Mouse (Mus musculus) limb, embryonic 10.5 days (tissue): ENCODE data around the gene Mroh2b. TPM values are rescaled to one million over a fixed set of nuclear protein-coding genes. Genes with fewer than 3 reads are reported as not detected.

ENCODE experiments used
- DNase-seq: peaks from one replicate; pipeline ENCODE4 v3.0.0-alpha.2; 2017; ENCODE audit warnings: low spot score
- H3K27ac ChIP-seq: fragments of 300-500 bp; sonication (generic); 2 replicates; pipeline ENCODE4 v1.5.1; 2016; ENCODE audit warnings: mild to moderate bottlenecking
- H3K27me3 ChIP-seq: fragments of 300-500 bp; sonication (generic); 2 replicates; pipeline ENCODE4 v1.6.1; 2016; ENCODE audit warnings: low read depth, mild to moderate bottlenecking; ENCODE audit not compliant: poor library complexity, severe bottlenecking
- H3K36me3 ChIP-seq: fragments of 300-500 bp; sonication (generic); 2 replicates; pipeline ENCODE4 v1.6.1; 2016; ENCODE audit warnings: mild to moderate bottlenecking, moderate library complexity
- H3K4me1 ChIP-seq: fragments of 300-500 bp; sonication (generic); 2 replicates; pipeline ENCODE4 v1.6.1; 2016
- H3K4me3 ChIP-seq: fragments of 300-500 bp; sonication (generic); 2 replicates; pipeline ENCODE4 v1.5.1; 2016; ENCODE audit warnings: mild to moderate bottlenecking, moderate library complexity
- H3K9me3 ChIP-seq: fragments of 300-500 bp; sonication (generic); replicated peaks from 2 replicates; pipeline ENCODE4 v1.6.1; 2016; ENCODE audit warnings: mild to moderate bottlenecking
- WGBS: fragments of 180-500 bp; shearing (Covaris S2); methylation state at CpG from one replicate; pipeline ENCODE4 v1.1.7; 2016; 5-methylcytosine and 5-hydroxymethylcytosine counted together
- polyA plus RNA-seq: library from polyadenylated mRNA; unstranded; fragments of >200 nt; fragmentation: Nextera tagmentation; extraction: Ambion mirVana; gene quantifications from 2 replicates; pipeline ENCODE4 v1.2.1, GENCODE M21; 2016

Mroh2b gene
- polyA plus RNA-seq: not detected in 2 replicates

GRCm38 (mm10) chr15:4898437-4898836 is at the start of gene Mroh2b:
Mroh2b (plus strand) TSS chr15:4898737.
- DNase-seq: no peak
- no peaks in the 10 kb centered on the region for H3K27me3 ChIP-seq
- no peaks in the 10 kb centered on the region for H3K36me3 ChIP-seq
- H3K27ac ChIP-seq: no peak within 1 kb of the TSS
- no peak within 1 kb of the TSS for H3K4me3 ChIP-seq
- no peaks in the 10 kb centered on the region for H3K4me1 ChIP-seq
- no peaks in the 10 kb centered on the region for H3K9me3 ChIP-seq
- 95% methylated on average over 1 of the region's 1 CpGs for WGBS

GRCm38 (mm10) chr15:4850015-4850414 is 48.5 kb upstream of the Mroh2b start:
- Histone ChIP-seq H3K27me3 (no peaks in the 10 kb centered on the region), H3K36me3 (no peaks in the 10 kb centered on the region), H3K4me3 (no peak overlapping the region), H3K9me3 (no peaks in the 10 kb centered on the region), H3K4me1 (no peaks in the 10 kb centered on the region), H3K27ac (no peak overlapping the region)
- DNase-seq: no peak
- WGBS: 89% methylated on average over 1 of the region's 1 CpGs

GRCm38 (mm10) chr15:4894962-4895361 is 3.6 kb upstream of the Mroh2b start:
- no peak overlapping the region for H3K4me3 ChIP-seq
- 67% methylated on average over 3 of the region's 3 CpGs for WGBS
- DNase-seq: no peak
- H3K27ac ChIP-seq: no peak overlapping the region
- no peaks in the 10 kb centered on the region for H3K9me3 ChIP-seq
- H3K36me3 ChIP-seq: no peaks in the 10 kb centered on the region
- no peaks in the 10 kb centered on the region for H3K4me1 ChIP-seq
- H3K27me3 ChIP-seq: no peaks in the 10 kb centered on the region

GRCm38 (mm10) chr15:4934731-4935130 is 36.2 kb downstream of the Mroh2b start:
- DNase-seq: no peak
- WGBS: 90% methylated on average over 8 of the region's 8 CpGs
- Histone ChIP-seq H3K9me3 (no peaks in the 10 kb centered on the region), H3K36me3 (no peaks in the 10 kb centered on the region), H3K27ac (no peak overlapping the region), H3K4me1 (peaks cover 9% of the 10 kb centered on the region), H3K27me3 (no peaks in the 10 kb centered on the region), H3K4me3 (no peak overlapping the region)

GRCm38 (mm10) chr15:4973355-4973754 is 74.8 kb downstream of the Mroh2b start:
- no peaks in the 10 kb centered on the region for H3K4me1 ChIP-seq
- DNase-seq: no peak
- no peaks in the 10 kb centered on the region for H3K36me3 ChIP-seq
- no peaks in the 10 kb centered on the region for H3K9me3 ChIP-seq
- H3K27me3 ChIP-seq: no peaks in the 10 kb centered on the region
- 98% methylated on average over 1 of the region's 1 CpGs for WGBS
- H3K27ac ChIP-seq: no peak overlapping the region
- no peak overlapping the region for H3K4me3 ChIP-seq

- Histone ChIP-seq H3K36me3 (no peaks in the 10 kb centered on the region), H3K27me3 (no peaks in the 10 kb centered on the region), H3K4me3 (no peak overlapping the region), H3K4me1 (no peaks in the 10 kb centered on the region), H3K9me3 (no peaks in the 10 kb centered on the region), H3K27ac (no peak overlapping the region)
- WGBS: 61% methylated on average over 2 of the region's 2 CpGs
- no peak for DNase-seq
Measured at GRCm38 (mm10) chr15:5002903-5003302, 104.4 kb downstream of the Mroh2b start.

- 88% methylated on average over 6 of the region's 6 CpGs for WGBS
- Histone ChIP-seq H3K27me3 (no peaks in the 10 kb centered on the region), H3K4me1 (no peaks in the 10 kb centered on the region), H3K9me3 (no peaks in the 10 kb centered on the region), H3K36me3 (no peaks in the 10 kb centered on the region), H3K4me3 (no peak overlapping the region), H3K27ac (no peak overlapping the region)
- DNase-seq: no peak
Measured at GRCm38 (mm10) chr15:5003503-5004196, 105.1 kb downstream of the Mroh2b start.

- Histone ChIP-seq H3K9me3 (no peaks in the 10 kb centered on the region), H3K4me1 (no peaks in the 10 kb centered on the region), H3K36me3 (no peaks in the 10 kb centered on the region), H3K4me3 (no peak overlapping the region), H3K27me3 (no peaks in the 10 kb centered on the region), H3K27ac (no peak overlapping the region)
- WGBS: 85% methylated on average over 11 of the region's 11 CpGs
- DNase-seq: no peak
Measured at GRCm38 (mm10) chr15:5009644-5010107, 111.1 kb downstream of the Mroh2b start.

Other genes starting within 250 kb of the Mroh2b start
- gene C6, start 171.6 kb upstream of the Mroh2b start, polyA plus RNA-seq: 0.08 TPM in 1 of 2 replicates, not detected in the other
- gene C7, start 165.0 kb downstream of the Mroh2b start, polyA plus RNA-seq: 0.05 TPM in 1 of 2 replicates, not detected in the other
- gene Card6, start 209.8 kb downstream of the Mroh2b start, polyA plus RNA-seq: 0.49 and 0.95 TPM in 2 replicates
- 460 and 572 TPM in 2 replicates for gene Rpl37, start 217.9 kb downstream of the Mroh2b start, polyA plus RNA-seq
- gene Prkaa1, start 245.1 kb downstream of the Mroh2b start, polyA plus RNA-seq: 15.0 and 16.2 TPM in 2 replicates